Mouse (Mus musculus) liver, embryonic 18 days (tissue): ENCODE data around the gene Vwc2l. TPM values are rescaled to one million over a fixed set of nuclear protein-coding genes. Genes with fewer than 3 reads are reported as not detected.

Experiments
- polyA plus RNA-seq: library from polyadenylated mRNA; depleted of rRNA; stranded (reverse); fragments of >200 nt; gene quantifications from 2 replicates; pipeline ENCODE4 v1.2.3, GENCODE M21; 2012; rRNA removed

Vwc2l gene
- not detected in 2 replicates for polyA plus RNA-seq

GRCm38 (mm10) chr1:70725655-70726066 lies at the start of gene Vwc2l:
Vwc2l (plus strand) TSS chr1:70725715.

